Mouse (Mus musculus) heart, adult 18-20 months (tissue): ENCODE data around the gene Lonp2. TPM values are rescaled to one million over a fixed set of nuclear protein-coding genes. Genes with fewer than 3 reads are reported as not detected.

Source experiments
- DNase-seq, 2 experiments: peaks; one replicate each; pipeline ENCODE4 v3.0.0; 2021 to 2022; ENCODE audit warnings: mixed read lengths in 1 of 2
- long read RNA-seq, 2 experiments: library from polyadenylated mRNA; stranded (forward); transcript quantifications; one replicate each; pipeline ENCODE4 v2.0.0; 2021
- total RNA-seq, 2 experiments: library from RNA; stranded (reverse); gene quantifications; 2 replicates each; pipeline ENCODE4 v1.2.3; 2021

The Lonp2 gene
- 10 to 100 TPM; 79.4 to 86.7 TPM for total RNA-seq
- long read RNA-seq, experiment 1, transcript Lonp2-201 (15 exons, 2,860 nt): major isoform, 58 of 65 reads
- long read RNA-seq, experiment 1, partial matches to known transcripts: 2 of 65 reads
- long read RNA-seq, experiment 1, other reads (novel, unspliced or antisense): 2 of 65 reads
- long read RNA-seq, experiment 2, transcript Lonp2-201 (15 exons, 2,860 nt): major isoform, 28 of 37 reads
- long read RNA-seq, experiment 2, partial matches to known transcripts: 3 of 37 reads
- long read RNA-seq, experiment 2, other reads (novel, unspliced or antisense): 4 of 37 reads

DNA sequence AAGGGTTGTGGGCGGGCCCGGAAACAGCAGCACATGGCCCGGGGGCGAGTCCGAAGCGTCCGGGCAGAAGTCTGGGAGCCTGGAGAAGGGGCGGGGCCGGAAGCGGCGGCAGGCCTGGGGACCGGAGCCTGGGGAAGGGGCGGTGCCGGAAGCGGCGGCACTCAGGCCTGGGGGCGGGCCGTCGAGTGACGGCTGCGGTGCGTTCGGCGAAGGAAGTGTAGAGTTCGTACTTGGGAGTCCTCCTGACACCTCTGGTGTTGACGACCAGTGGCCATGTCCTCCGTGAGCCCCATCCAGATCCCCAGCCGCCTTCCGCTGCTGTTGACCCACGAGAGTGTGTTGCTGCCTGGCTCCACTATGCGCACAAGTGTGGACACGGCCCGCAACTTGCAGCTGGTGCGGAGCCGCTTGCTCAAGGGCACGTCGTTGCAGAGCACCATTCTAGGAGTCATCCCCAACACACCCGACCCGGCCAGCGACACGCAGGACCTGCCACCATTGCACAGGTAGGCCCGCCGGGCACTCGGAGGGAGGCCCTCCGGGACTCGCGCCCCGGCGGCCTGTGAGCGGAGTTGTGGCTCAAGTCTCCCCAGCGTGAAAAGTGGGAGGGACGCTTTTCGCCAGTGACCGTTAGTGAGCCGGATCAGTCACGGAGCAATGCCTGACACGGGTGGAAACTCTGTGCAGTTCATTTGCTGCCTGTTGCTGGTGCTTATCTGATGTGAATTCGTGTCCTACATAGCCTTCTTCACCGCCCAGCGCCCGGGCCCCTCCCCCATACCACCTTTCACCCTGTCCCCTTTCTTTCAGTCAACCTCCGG, at the start of gene Lonp2:
TSS of gene Lonp2 (plus strand) at position 133 of the 821 bp plus-strand sequence.
- DNase-seq: peak; percentile 97 to 99

DNA sequence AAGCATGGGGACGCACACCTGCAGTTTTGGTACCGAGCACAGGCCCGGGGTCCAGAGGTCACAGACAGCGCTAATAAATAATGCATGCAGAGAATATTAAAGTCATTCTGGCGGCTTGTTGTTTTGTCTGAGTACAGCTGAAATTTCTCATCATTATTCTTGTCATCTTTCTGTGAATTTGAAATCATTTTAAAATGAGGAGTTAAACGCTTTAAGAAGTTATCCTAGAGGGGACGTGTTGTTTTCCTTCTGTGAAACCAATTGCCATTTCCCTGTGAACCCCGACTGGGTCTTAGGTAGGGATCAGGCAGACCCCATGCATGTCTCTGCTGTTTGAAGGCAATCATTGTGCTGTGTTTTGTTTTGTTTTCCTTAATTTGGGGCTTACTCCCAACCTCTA, 46.3 kb upstream of the Lonp2 start:
- no peak for DNase-seq

DNA sequence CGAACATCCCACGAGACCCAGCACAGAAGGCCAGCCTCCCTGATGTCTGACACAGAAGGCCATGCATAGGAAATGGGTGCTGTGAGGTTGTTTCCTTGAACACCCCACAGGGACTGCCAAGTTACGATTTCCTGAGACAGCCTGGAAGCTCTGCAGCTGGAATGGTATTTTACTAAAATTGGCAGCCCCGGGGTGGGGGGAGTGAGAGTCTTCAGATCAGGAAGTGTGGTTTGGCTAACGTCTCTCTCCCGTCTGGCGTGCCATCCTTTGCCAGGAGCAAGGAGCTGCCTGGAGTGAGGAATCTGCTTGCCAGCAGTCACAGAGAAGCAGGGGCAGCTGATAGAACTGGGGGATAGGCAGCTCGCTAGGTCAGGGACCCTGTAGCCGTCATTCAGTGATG, 45.8 kb upstream of the Lonp2 start:
- DNase-seq: peak; percentile 42 to 68

DNA sequence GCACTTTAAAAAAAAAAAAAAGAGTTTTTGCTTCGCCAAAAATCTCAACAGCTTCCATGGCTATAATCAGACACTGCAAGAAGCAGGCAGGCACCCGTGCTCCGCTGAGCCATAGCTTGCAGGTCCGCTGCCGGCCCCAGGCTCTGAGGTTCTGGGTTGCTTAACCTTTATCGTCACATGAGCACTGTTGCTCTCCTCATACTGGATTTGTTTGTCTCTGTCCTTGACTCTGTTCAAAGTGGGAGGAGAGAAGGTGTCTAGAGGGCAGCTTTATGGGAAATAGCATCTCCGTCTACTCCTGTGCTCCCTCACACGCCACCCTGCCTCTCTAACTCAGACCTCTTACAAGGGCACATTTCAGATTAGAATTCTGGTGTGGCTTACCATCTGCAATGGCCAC, 45.1 kb upstream of the Lonp2 start:
- no peak for DNase-seq

DNA sequence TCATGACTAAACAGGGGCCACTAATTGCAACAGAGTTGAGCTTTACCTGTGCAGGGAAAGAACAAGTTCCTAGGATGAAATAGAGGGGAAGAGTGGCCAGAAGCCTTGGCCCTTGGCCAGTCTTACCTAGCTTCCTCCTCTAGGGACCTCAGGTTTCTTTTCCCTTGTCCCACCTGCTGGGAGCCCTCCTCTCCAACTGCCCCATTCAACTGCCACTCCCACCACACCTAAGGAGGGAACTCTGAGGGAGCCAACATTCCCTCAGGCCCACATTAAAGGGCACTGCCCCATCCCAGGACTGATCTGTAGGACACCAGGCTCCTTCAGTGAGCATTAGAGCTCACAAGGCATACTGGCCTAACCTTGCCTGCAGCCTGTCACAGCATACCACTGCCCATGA, 43.4 kb upstream of the Lonp2 start, which contains the start of gene Abcc12:
TSS of gene Abcc12 (minus strand) at position 229 of the 400 bp plus-strand sequence.
- DNase-seq: no peak

DNA sequence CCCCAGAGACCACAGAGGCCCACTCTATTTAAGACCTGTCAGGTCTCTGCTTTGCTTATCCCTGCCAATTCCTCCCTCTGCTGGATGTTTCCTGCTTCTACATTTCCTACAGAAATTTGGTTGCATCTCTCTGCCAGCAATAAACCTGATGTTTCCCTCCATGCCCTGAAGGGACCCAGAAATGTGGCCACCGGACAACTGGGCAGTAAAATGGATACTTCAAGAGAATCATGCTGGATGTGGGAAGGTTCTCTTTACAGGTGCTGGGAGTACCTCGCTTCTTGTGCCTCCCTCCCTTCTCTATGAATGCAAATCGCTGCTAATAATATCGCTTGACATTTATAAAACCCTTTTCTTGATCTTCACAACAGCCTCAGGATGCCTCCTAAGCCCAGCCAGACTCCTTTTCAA, 41.9 kb upstream of the Lonp2 start:
- DNase-seq: no peak

DNA sequence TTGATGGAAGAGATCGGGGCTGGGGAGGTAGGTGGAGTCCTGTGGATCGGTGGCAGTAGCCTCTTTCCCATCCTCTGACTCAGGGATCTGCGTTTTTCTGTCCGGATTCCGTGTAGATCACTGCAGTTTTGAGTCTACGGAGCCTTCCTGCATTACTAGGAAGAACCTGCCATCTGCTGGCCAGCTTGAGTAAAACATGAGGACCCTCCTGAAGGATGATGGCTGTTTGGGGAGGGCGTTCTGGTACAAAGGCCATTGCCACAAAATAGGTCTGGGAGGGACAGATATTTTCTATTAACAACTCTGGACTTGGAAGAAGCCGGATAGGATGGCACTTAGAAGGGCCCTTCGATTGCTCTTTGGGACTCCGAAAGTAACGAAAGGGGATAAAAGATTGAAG, 38.7 kb upstream of the Lonp2 start:
- DNase-seq: peak; percentile 82 to 92

DNA sequence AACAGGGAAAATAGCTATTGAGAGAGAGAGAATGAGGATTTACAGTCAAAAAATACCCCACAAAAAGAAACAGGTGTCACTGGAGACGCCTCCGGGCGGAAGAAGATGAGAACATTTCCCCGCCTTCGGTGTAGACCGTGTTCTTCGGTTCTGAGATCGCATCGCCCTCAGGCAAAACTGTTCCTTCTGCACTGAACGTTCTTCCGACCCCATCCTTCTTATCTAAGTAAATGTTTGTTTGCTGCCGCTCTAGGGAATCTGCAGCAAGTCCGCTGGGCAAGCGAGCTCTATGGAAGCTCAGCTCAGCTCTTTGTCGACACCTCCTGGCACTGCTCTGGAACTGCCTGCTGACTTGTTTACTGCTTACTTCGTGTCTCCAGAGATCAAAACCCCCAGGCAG, 38.3 kb upstream of the Lonp2 start:
- DNase-seq: peak; percentile 75 to 82

DNA sequence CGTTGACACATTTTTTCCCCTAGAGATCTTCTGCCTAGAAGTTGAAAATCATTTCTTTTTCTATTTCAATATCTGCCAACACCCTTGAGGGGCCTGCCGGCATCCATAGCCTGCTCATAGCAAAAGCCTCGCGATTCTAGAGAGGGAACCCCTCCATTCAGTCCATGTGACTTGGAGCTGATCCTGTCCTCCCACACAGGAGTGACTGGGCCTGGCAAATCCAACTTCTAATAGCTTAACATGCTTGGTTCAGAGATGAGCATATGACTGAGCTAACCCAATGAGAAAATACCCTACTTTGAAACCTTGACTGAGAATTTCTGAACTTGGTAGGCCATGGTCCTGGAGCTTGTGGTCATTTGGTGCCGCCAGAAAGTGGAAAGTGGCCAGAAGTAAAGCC, 37.8 kb upstream of the Lonp2 start:
- peak in 1 of 2 experiments; percentile 11 for DNase-seq

DNA sequence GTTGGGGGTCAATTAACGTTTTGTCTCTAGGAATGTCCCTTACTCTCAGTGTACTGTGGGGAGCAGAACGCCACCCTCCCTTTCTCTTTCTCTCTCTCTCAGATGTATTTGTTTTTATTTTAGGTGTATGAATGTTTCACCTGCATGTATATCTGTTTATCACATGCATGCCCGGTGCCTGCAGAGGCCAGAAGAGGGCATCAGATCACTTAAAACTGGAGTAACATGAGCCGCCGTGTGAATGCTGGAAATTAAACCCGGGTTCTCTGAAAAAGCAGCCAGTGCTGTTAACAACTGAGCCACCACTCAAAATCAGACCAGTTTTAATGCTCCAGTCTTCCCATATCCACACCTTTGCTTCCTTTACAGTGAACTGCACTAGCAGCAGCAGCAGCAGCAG, 37.2 kb upstream of the Lonp2 start:
- DNase-seq: no peak

DNA sequence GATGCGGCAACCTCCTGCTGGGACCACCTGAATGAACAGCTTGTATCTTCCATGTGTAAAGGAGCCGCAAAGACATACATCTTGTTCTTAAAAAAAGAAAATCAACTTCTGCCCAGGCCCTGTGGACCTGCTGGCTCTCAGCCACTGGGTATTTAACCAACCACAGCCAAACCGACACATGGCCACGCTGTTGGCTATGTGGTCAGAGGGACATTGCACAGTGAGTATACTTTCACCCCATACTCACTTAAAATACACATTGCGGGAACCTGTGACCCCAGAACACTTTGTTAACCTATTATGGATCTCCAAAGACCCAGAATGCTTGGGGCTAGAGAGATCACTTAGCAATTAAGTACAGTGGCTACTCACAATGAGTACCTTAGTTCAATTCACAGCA, 35.5 kb upstream of the Lonp2 start:
- DNase-seq: no peak

DNA sequence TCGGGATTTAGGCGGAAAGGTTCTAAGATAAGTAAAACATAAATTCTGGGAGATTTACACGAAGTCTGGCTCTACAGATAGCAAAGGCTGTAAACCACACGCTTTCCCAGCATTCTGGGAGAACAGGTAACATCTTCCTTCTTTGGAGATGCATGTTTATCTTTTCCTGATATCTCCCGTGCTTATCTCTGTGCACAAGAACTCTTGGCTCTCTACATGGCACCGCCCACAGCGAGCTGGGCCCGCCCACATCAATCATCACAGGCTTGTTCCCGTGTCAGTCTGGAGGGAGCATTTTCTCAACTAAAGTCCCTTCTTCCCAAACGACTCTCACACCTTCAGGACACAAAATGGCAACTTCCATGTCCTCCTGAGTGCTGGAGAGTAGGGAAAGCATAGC, 30.7 kb upstream of the Lonp2 start:
- DNase-seq: no peak

DNA sequence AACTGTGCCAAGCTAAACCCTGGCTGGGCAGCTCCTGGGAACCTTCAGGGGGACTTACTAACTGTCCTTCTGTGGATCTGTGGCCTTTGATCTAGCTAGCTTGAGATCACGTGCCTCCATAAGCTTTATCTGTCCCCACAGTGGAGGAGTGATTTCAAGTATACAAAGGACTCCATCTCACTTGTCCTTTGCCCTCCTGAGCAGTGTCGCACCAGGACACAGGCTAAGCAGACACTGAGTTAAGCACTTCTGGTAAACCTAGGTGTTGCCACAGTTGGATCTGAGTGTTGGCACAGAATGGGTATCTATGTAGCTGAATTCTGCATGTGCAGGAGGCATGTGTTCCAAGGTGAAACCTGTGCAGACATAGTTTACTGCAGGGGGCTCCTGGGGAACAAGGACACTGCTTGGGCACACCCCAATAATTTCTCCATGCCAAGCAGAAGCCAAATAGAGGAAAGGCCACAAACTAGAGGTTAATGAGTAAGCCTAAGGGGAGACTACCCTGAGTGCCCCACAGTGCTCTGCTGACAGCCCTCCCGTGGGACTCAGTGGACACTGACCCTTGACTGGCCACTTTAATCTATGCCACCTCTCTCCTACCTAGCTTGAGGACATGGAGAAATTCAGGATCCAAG, 29.6 kb upstream of the Lonp2 start:
- no peak for DNase-seq

DNA sequence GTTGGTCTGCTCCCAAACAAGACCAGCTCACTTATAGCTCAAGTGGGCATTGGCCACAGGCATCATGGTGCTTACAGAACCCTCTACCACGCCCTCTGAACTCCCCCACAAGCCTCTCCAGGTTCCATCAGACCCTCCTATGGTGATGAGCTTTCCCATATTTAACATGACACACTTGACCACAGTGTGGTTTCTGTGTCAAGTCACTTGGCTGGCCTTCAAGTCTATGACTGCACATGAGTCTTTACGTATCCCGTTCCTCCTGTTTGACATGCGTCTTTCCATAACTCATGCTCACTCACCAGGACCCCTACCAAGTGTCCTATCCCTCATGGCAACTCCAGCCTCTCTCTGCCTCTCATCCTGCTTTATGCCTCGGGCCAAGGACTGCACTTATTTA, 28.2 kb upstream of the Lonp2 start:
- no peak for DNase-seq

DNA sequence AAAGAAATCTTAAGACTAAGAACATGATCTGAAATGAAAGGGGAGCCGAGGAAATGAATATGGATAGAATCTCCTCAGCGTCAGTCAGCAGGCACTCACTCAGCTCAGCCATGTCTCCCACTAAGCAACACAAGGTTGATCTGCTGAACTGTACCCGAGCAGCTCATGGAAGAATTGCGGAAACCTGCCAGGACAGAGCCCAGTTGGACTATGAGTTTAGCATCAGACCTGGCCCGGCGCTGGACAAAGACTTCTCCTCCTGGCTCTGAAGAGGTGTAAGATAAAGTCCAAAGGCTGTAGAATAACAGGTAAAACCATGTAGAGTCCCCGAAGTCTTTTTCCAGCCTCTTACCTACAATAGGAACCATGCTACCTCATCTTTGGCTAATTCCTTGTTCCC, 26.2 kb upstream of the Lonp2 start:
- DNase-seq: no peak

DNA sequence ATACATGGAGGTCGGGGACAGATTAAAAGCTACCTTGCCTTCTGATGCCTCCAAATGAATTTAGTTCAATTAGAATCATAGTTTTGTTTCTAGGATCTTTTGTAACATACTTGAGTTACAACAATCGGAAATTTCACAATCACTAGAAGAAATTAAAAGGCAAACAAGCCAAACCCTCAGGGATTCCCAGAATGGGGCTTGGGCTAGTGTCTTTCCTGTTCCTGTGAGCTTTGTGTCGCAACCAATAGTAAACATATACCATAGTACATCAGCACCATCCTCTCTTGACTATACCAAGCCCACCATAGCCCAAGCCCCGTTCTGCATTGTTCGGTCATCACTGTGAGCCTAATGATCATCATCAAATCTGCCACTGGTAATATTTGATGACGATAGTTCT, 24.5 kb upstream of the Lonp2 start:
- DNase-seq: no peak

DNA sequence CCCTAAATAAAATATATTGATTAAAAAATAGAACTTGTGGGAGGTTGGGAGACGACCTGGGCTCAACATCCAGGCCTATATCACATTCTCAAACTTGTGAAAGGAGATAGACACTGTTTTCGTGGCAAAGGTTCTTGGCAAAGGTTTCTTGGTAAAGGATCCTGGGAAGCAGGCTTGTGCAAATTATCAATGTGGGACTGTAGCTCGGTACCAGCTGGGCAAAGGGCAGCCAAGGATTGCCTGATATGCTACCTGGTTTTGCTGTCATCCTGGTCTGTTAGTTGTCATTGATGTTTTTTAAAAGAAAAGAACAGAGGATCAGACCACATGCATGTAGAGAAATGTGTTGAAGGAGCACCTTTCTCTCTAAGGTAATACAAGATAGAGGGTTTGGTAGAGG, 23.5 kb upstream of the Lonp2 start:
- no peak for DNase-seq

DNA sequence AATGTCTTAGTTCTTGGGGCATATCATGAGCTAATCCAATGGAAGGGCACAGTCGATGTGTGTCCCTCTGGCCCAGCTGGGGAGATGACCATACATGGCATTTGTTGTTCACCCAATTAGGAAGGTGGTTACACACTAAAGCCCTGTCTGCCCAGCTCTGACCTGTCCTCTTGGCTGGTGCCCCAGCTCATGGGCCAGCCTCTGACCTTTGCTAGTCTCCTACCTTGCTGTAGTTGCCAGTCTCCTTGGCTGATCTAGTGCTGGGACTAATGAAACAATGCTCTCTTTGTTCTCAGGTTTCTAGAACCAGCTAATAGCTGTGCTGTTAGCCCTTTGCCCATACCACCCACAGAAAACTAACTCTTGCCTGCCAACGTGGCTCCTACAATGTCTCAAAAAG, 20.7 kb upstream of the Lonp2 start:
- no peak for DNase-seq

DNA sequence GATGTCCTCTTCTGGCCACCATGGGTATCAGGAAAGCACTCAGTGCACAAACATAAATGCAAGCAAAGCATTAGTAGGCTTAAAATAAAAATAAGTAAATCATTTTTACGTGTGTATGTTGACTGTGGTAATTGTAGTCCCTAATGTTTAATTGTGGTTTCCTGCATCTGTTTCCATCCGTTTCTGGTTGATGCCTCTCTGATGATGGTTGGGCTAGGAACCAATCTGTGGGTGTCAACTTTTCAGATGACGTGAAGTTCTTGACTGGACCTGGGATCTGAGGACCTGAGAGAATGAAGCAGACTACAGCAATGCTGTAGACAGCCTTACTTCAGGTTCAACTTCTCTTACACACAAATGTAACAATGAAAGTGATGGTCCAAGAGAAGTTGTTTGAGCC, 19.2 kb upstream of the Lonp2 start:
- DNase-seq: no peak

DNA sequence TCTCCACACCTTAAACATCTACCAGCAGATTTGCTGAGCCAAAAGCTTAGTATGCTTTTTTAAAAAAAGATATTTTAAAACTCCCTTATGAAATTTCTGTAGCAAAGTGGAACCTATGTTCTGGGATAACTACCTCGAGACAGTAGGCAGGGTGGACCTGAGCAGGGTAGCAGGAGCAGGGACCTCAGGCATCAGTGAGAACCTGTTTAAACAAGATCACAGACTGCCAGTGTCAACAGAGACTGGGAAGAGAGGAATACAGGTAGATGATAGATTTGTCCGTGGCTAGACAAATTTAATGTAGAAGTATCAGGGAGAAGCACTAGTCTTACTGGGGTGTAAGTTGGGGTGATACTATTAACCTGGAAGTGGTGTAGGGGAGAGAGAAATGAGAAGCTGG, 10.0 kb upstream of the Lonp2 start:
- no peak for DNase-seq

DNA sequence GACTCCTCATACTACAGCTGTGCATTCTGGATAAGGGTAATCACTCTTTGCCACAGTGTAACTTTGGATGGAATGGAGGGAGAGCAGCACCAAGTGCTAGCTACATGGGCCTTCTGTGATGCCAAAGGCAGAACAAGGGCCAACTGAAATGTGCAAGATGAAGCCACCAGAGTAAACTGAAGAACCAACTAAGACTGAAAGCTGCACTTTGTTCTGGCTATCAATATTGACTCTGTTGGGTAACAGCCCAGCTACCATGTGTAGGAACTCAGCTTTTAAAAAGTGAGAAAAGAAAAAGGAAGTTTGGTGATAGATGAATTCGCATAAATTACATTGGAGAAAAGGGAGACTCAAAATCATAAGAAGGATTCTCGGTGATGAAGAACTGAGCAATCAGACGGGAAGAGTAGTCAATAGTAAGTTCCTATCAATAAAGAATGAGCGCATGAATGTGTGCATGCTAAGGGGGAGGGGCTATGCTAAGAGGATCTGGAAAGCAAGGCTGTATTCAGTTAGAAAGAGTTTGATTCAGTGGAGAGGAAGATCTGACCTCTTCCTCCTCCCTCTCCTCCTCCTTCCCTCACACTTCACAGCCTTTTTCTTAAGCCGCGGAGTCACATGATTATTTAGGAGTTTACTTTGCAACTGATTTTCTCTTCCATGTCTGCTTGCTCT, 8.6 kb upstream of the Lonp2 start:
- no peak for DNase-seq

DNA sequence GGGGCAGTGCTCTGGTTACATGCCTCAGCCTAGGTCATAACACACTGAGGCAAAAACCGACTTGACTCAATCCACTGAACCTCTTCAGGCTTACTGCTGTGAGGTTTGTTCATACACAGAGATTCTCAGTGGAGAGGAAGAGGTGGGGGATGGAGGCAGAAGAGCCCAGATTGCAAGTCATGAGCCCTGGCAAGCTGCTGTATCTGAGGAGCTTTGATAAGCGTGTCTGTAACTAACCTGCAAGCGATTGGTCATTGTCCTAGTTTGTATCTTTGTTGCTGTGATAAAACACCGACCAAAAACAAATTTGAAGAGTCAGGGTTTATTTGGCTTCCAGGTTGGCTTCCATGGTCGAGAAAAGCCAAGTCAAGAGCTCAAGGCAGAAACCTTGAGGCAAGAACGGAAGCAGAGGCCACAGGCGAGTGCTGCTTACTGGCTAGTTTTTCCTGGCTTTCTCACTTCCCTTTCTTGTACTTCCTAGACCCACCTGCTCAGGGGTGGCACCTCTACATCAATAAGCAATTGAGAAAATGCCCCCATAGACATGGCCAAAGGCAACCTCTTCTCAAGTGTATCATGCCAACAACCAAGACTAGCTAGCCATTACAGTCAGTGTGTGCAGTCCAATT, 6.0 kb upstream of the Lonp2 start:
- no peak for DNase-seq
